Mouse (Mus musculus) cerebellum, adult 2 months (tissue): Measurements from ENCODE around the gene Fam107b.

Source experiments
- CTCF ChIP-seq: fragments of 200-500 bp; IDR thresholded peaks from 2 replicates; pipeline ENCODE4 v1.5.1; 2011; ENCODE audit warnings: low read depth, mild to moderate bottlenecking, control low read depth, low read length, moderate library complexity, borderline replicate concordance; ENCODE audit not compliant: insufficient read depth
- POLR2A ChIP-seq: fragments of 200-500 bp; IDR thresholded peaks from 2 replicates; pipeline ENCODE4 v1.6.1; 2011; ENCODE audit warnings: low read length, control low read depth, borderline replicate concordance; ENCODE audit not compliant: insufficient read depth

DNA sequence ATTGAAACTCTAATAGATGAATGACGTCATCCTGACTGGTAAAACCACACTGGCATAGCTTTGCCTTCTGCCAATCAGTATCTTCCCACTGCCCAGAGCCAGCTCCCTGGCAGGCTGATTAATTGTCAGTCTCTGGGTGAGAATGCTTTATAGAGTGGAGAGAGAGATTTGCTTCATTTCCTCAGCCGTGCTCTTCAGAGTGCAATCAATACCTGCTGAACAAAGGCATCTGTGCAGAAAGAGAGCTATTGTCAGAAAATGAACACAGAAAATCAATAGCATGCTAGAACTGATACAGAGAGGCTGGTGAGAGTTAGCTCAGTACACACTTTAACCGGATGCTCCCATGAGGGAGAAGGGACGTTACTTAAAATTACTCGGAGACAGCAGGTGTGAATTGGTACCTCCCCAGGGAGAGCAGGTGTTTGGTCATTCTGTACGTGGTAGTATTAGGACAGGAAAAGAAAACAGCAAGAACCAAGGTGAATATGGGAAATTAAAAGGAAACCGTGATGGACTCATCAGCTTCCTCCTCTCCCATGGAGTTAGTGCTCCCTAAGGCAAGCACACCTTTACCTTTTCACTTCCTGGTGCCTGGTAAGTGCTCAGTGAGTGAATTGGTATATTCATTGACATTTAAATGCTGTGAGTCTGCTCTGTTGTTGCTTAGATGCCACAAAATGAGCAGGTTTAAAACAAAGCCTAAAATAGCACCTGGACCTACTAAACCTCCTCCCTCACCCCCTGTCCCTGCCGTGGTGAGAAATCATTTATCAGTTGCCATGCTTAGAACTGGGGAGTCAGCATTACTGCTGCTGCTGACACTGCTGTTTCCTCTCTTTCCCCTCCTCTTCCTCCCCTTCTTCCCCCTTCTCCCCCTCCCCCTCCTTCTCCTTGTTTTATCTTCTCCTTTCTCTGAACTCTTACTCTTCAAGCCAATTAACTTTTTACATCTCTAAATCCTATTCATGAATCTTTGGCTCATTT, 38.9 kb downstream of the Fam107b start:
- TF ChIP-seq CTCF (no peak), POLR2A (no peak)
